Mouse (Mus musculus): ENCODE results near the gene Elp5. TPM values are rescaled to one million over a fixed set of nuclear protein-coding genes. Genes with fewer than 3 reads are reported as not detected.

The Elp5 gene
- total RNA-seq, 2 experiments from 2014 or later: 72.8 to 72.9 TPM

DNA sequence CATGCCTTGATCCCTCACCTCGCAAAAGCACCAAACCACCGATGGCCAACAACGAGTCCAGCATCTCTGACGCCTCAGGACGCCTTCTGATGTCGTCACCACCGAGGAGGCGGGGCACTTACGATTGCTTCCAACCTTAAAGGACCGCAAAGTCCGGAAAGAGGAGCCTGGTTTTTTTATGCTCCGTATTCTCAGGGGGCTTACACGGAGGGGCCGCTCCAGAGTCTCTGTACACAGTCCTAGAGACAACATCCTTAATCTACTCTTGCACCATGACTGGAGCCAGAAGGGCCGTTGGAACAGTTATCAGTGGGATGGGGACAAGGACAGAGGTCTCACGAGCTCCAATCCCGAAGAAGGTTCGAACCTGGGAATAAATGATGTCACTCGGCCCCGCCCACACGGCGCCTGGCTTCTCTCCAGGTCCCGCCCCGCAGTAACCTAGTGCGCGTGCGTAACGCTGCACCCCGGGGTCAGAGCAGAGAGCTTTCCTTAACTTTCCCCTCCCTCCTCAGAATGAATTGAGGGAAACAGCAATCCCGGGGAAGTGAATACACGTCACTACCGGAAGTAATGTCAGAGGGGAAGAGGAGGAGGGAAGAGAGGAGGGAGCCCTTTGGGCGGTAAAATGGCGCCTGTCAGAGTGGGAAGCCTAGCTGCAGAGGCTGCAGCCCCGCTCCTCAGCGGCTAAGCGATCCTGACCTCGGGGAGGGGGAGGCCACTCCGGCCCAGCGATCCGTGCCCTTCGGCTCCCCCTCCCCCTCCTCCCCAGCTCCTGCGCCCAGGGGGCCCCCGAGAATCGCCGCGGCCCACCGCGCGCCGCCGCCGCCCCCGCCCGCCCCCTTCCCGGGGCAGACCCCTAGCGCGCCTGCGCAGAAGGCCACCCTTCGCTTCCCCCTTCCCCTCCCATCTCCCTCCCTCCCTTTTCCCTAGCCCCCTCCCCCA, 1.8 kb downstream of the Elp5 start:
- TF ChIP-seq CTCF (conservative IDR thresholded peaks at IDR 0.05): no peak
- H3K27ac ChIP-seq: peak overlapping the region; percentile 100
- peak overlapping the region; percentile 98 for H3K4me3 ChIP-seq
- peak; percentile 98 to 99 for DNase-seq (ENCODE audit: low spot score in 2 of 2)

DNA sequence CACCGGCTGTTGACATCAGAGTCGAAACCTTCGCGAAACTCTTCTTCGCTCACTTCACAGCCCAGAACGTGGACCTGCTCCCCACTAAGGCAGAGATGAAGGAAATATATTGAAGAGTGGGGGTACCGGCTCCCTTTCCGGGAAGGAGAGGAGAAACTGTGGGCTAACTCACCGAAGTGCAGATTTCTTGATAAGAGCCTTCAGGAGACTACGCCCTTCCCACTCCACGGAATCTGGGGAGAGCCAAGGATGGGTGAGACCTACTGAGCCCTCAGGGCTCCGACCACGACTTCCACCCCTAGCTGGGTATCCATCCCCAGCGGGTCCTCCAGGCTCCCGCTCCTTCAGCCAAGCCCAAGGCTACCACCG, 2.5 kb downstream of the Elp5 start:
- peak overlapping the region; percentile 100 for H3K27ac ChIP-seq
- DNase-seq (ENCODE audit: low spot score in 2 of 2): no peak
- no peak for TF ChIP-seq CTCF (conservative IDR thresholded peaks at IDR 0.05)
- H3K4me3 ChIP-seq: peak overlapping the region; percentile 98

DNA sequence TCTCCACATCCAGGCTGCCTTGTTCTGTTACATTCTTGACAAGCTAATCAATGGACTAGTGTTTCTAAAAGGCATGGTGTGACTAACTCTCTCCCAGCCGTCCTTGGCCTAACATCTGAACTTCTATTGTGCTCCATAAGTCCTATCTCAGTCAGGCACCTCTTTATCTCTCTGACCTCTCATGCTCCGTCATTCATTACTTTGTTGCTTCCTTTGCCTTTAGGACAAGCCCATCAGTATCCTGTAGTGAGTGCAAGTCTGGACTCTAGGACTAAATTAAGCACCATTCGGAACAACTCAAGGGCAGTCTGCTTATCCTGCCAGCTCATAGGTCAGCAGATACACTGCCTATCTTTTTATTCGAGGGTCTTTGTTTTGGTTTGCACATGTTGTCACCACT, 6.0 kb downstream of the Elp5 start:
- Histone ChIP-seq H3K27ac (no peak overlapping the region), H3K4me3 (no peak overlapping the region)
- TF ChIP-seq CTCF (conservative IDR thresholded peaks at IDR 0.05): no peak
- DNase-seq (ENCODE audit: low spot score in 2 of 2): no peak

DNA sequence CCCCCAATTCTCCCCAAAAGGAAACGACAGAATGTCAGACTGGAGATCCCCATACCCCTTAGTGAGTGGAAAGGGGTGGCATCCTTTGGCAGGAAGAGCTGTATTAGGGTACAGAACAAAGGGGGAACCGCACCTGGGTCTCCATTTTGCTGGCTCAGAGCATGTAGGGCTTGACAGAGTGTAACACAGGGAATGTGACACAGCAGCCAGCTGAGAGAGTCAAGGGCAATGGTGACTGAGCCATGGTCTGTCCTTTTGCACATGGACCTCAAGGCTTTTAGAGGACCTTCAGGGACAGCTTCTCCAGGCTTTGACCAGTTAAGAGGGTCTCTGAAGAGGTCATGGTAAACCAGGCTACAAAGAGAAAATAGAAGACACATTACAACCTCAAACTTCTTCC, 7.4 kb downstream of the Elp5 start:
- DNase-seq (ENCODE audit: low spot score in 2 of 2): no peak
- no peak for TF ChIP-seq CTCF (conservative IDR thresholded peaks at IDR 0.05)
- Histone ChIP-seq H3K4me3 (no peak overlapping the region), H3K27ac (no peak overlapping the region)

DNA sequence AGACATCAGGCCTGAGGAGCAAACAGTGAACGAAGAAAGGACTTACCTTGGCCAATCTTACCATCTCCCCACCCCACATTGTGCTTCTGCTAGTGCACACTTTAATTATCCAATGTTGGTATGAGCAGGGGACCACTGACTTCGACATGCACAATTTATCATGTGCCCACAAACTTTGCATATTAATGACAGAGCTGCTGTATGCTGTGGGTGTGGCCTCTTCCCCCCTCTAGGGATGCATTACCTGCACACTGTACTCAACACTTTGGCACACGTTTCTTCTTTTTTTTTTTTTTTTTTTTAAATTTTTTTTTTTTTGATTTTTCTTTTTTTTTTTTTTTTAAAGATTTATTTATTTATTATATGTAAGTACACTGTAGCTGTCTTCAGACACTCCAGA, 11.5 kb downstream of the Elp5 start:
- no peak for TF ChIP-seq CTCF (conservative IDR thresholded peaks at IDR 0.05)
- no peak for DNase-seq (ENCODE audit: low spot score in 2 of 2)
- Histone ChIP-seq H3K4me3 (no peak overlapping the region), H3K27ac (no peak overlapping the region)

DNA sequence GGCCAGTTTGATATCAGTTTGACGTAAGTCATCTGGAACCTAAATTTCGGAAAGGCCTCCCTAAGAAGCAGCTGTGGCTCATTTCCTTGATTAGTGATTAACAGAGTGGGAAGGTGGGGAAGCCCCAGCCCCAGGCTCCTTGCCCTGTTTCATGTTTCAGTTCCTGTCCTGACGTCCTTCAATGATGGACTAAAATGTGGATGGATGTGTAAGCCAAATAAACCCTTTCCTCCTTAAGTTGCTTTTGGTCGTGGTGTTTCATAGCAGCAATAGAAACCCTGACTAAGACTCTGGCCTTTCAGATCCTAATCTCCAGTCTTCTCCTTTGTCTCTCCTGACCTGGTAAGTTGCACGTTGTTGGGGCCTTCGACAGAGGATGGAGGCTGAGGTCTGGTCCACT, 12.1 kb downstream of the Elp5 start:
- no peak for DNase-seq (ENCODE audit: low spot score in 2 of 2)
- Histone ChIP-seq H3K27ac (no peak overlapping the region), H3K4me3 (no peak overlapping the region)
- TF ChIP-seq CTCF (conservative IDR thresholded peaks at IDR 0.05): no peak

DNA sequence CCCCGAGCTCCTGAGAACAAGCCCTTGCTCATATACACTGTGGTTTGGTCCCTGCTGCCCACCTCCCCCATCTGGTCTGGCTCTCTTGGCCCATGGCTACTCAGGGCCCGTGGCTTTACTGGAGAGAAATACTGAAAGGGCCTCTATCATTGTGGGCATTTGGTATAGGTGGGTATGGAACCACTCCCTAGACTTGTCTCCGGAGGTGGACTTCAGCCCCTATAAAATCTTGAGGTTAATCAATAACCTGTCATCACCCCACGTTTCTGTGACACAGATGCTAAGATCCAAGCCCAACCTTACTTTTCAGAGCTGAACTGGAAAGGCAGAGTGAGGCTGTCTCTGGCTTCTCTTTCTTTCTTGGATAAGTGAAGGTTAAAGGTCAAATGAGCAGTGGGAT, 13.5 kb downstream of the Elp5 start:
- H3K27ac ChIP-seq: no peak overlapping the region
- no peak for DNase-seq (ENCODE audit: low spot score in 2 of 2)
- no peak for TF ChIP-seq CTCF (conservative IDR thresholded peaks at IDR 0.05)
- H3K4me3 ChIP-seq: no peak overlapping the region

DNA sequence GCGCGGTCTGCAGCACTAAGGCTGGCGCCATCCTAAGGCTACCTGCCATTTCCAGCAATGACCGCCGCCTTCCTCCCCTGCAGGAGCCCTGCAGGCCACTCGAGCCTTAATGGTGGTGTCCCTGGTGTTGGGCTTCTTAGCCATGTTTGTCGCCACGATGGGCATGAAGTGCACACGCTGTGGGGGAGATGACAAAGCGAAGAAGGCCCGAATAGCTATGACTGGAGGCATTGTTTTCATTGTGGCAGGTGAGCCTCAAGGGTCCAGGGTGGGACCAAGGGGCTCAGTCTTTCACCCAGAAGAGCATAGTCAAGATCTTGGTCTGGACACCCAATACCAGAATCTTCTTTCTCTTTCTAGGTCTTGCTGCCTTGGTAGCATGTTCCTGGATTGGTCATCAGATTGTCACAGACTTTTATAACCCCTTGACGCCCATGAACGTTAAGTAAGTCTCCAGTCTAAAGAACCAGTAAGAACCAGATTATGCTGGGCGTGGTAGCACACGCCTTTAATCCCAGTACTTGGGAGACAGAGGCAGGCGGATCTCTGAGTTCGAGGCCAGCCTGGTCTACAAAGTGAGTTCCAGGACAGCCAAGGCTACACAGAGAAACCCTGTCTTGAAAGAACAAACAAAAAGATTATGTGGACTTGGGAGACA, 15.3 kb downstream of the Elp5 start:
- Histone ChIP-seq H3K4me3 (peak overlapping the region; percentile 7; the same call in 1 of the 2 replicates), H3K27ac (no peak overlapping the region)
- DNase-seq (ENCODE audit: low spot score in 2 of 2): no peak
- TF ChIP-seq CTCF (conservative IDR thresholded peaks at IDR 0.05): no peak

DNA sequence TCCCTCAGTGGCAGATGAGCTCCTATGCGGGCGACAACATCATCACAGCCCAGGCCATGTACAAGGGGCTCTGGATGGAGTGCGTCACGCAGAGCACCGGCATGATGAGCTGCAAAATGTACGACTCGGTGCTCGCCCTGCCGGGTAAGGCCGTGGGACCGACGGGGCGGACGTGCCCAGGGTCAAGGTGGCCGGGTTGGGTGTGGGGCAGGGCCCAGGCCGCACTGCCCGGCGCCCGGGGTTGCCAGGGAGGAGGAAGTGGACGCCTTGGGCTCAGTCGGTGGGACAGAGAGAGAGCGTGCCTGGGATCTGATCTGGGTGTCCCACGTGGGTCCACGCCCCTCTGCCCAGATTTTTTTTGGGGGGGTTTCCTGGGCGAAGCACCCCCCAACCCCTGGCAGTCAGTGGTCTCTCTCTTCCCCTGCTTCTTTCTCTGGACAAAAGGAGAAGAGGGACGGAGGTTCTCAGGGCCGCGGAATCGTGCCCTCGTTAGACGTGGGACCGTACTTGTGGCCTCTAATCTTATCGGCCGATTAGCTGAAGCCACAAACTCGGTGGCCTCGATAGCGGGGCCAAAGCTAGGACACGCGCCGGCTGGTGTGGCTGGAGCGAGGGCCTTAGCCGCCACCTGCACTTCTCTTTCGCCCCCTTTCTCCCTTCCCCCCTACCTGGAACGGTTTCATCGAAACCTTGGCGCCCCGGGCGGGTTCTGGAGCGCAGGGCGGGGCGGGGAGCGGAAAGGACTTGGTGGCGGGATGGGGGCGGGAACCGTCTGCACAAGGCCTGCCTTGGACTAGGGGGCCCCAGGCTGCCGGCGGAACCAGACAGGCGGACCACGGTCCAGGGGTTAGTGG, 16.1 kb downstream of the Elp5 start:
- Histone ChIP-seq H3K27ac (no peak overlapping the region), H3K4me3 (peak overlapping the region; percentile 7; the same call in 1 of the 2 replicates)
- no peak for TF ChIP-seq CTCF (conservative IDR thresholded peaks at IDR 0.05)
- DNase-seq (ENCODE audit: low spot score in 2 of 2): no peak

DNA sequence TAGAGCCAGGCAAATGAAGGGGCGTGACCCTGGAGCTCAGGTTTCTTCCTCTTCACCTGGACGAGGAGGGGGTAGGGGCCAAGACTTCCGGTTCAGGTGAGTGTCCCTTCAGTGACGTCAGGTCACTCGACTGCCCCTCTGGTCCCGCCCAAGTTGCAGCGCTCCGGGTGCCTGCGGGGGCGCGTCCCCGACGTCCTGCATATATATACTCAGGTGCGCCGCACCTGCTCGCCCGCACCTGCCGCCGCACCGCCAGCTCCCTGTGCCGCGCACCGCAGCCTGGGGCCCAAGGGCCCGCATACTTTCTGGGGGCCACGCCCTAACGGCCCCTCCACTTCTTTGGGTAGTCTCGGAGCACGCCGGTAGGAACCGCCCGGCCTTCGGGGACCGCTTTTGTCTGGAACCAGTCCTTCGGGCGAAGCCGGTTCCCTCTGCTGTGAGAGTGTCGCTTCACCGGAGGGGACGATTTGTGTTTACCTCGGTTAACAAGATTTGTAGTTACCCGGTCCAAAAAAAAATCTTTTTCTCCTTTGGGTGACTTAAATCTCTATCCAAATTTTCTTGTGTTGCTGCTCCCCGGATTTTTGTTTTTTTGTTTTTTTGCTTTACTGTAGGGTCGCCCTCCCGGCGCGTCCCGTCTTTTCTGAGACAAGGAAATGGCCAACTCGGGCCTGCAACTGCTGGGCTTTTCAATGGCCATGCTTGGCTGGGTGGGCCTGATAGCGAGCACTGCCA, 16.9 kb downstream of the Elp5 start:
- TF ChIP-seq CTCF (conservative IDR thresholded peaks at IDR 0.05): no peak
- Histone ChIP-seq H3K27ac (no peak overlapping the region), H3K4me3 (no peak overlapping the region)
- DNase-seq (ENCODE audit: low spot score in 2 of 2): no peak

DNA sequence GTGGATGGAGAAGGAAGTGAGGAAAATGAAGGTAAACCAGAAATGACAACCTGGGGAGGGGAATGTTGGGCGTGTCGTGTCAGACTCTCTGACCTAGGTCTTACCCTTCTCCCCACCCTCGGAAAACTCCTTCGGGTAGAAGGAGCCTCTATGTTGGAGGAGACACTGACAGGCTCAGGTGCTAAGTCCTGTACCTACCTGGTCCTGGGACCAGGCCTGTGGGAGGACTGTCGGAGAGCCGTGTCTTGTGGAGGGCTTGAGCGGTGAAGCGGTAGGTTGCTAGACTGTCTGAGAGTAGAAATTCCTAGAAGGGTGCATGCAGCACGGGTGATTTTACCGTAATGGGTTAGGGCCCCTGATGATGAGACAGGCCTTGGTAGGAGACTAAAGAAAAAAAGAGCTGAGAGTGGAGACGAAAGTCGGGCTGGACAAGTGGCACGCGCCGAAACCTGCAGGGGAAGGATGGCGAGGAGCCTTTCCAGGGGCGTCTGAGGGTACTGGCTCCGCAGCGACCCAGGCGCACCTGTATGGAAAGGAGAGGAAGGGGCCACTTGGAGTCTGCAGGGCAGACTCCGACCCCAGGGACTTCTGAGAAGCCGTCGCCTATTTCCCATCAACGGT, 17.6 kb downstream of the Elp5 start, which contains the start of gene Cldn7:
TSS of gene Cldn7 (plus strand) at position 130 of the 621 bp plus-strand sequence.
- H3K4me3 ChIP-seq: no peak within 1 kb of the TSS
- DNase-seq (ENCODE audit: low spot score in 2 of 2): no peak
- no peak within 1 kb of the TSS for H3K27ac ChIP-seq
- TF ChIP-seq CTCF (conservative IDR thresholded peaks at IDR 0.05): no peak

DNA sequence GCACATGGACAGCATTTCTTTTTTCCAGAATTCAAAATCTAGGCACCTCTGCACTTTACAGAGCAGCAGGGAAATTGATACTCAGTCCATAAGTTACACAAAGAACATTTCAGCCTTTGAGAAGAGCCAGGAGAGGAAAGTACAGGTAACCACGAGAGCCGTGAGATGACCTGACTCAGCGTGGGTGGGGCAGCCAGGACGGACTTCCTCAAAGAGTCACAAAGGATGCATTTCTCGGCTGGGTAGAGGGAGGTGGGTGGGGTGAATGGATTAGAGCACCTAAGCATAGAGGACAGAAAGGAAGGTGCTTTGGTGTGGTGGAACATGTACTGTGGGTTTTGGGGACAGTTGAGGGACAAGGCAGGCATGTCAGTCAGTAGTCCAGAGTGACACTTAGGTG, 20.5 kb downstream of the Elp5 start:
- no peak for TF ChIP-seq CTCF (conservative IDR thresholded peaks at IDR 0.05)
- DNase-seq (ENCODE audit: low spot score in 2 of 2): no peak
- H3K27ac ChIP-seq: no peak overlapping the region
- H3K4me3 ChIP-seq: no peak overlapping the region
